Mouse (Mus musculus) macrophage (primary cell): ENCODE data around the gene Isy1. TPM values are rescaled to one million over a fixed set of nuclear protein-coding genes. Genes with fewer than 3 reads are reported as not detected.
A peak's percentile ranks its signal among the peaks of the same experiment; 100 is the strongest.

Experiments
- H3K27ac ChIP-seq: fragments of 350-480 bp; formaldehyde crosslinking; 2 replicates; pipeline ENCODE4 v1.9.0; 2021
- H3K36me3 ChIP-seq: fragments of 350-480 bp; formaldehyde crosslinking; 2 replicates; pipeline ENCODE4 v1.9.0; 2021; ENCODE audit errors: inconsistent target
- H3K4me3 ChIP-seq: fragments of 350-480 bp; formaldehyde crosslinking; 2 replicates; pipeline ENCODE4 v1.9.0; 2021; ENCODE audit errors: inconsistent target
- H3K79me2 ChIP-seq: fragments of 350-480 bp; formaldehyde crosslinking; 2 replicates; pipeline ENCODE4 v1.9.0; 2021; ENCODE audit errors: inconsistent target
- WGBS: methylation state at CpG from one replicate; pipeline ENCODE4 v1.1.7; 2026; ENCODE audit warnings: inconsistent platforms; ENCODE audit not compliant: missing documents; 5-methylcytosine and 5-hydroxymethylcytosine counted together
- polyA plus RNA-seq: library from polyadenylated mRNA; stranded (reverse); fragments of 250-400 nt; gene quantifications from 3 replicates; pipeline ENCODE4 v1.2.4, GENCODE M21; 2018; ENCODE audit warnings: inconsistent platforms

Gene Isy1
- polyA plus RNA-seq, 1 experiment from 2014 or later = 55.1 TPM

- 82% methylated on average over 7 of the region's 7 CpGs for WGBS
- H3K4me3 ChIP-seq = no peak overlapping the region
- peaks cover 92% of the 10 kb centered on the region for H3K79me2 ChIP-seq
- 0 out of 2 replicates have a peak overlapping the region, but pooled peaks have one; percentile 4 for H3K27ac ChIP-seq
- no peaks in the 10 kb centered on the region; the same call in 1 of the 2 replicates for H3K36me3 ChIP-seq
These were observed 33.7 kb downstream of the Isy1 start for GRCm38 (mm10) chr6:87804886-87805285.

- H3K36me3 ChIP-seq = no peaks in the 10 kb centered on the region; the same call in 1 of the 2 replicates
- H3K27ac ChIP-seq = 0 out of 2 replicates have a peak overlapping the region, but pooled peaks have one; percentile 4
- H3K4me3 ChIP-seq = no peak overlapping the region
- H3K79me2 ChIP-seq = peaks cover 96% of the 10 kb centered on the region
- 67% methylated on average over 1 of the region's 1 CpGs for WGBS
These were observed 34.6 kb downstream of the Isy1 start for GRCm38 (mm10) chr6:87804036-87804435.

DNA sequence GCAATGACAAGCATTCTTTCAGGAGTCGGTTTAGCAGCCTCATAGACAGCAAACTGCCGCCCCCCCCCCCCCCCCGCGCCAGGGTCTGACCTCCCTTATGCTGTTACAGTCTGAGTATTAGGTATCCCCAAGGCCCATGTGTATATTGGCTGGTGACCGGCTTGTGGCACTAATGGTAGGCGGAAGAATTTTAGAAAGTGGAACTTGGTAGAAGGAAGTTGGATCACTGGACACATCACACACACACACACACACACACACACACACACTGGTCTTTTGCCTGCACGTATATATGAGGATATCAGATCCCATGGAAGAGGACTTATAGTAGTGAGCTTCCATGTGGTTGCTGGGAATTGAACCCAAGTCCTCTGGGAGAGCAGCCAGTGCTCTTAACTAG lies 36.1 kb downstream of the Isy1 start:
- 52% methylated on average over 4 of the region's 7 CpGs for WGBS
- H3K36me3 ChIP-seq = no peaks in the 10 kb centered on the region; the same call in 1 of the 2 replicates
- peaks cover 96% of the 10 kb centered on the region for H3K79me2 ChIP-seq
- H3K27ac ChIP-seq = no peak overlapping the region
- no peak overlapping the region for H3K4me3 ChIP-seq

DNA sequence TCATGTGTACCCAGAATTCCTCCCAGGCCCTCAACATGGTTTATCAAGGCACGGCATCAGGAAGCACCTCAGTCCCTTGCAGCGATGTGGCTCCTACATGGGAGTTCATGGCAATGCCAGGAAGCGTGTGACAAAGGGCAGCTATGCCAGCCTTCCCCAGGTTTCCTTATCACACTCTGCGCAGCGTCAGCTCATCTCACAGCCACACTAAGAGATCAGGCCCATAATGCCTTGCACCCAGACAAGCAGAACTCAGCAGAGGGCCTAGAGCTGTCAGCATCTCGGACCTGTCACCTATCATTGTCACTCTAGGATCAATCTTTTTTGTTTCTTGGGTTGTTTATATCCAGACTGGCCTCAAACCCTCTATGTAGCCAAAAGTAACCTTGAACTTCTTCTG lies 39.0 kb downstream of the Isy1 start:
- H3K4me3 ChIP-seq = no peak overlapping the region
- peaks cover 95% of the 10 kb centered on the region for H3K79me2 ChIP-seq
- H3K27ac ChIP-seq = no peak overlapping the region
- peaks cover 3% of the 10 kb centered on the region; the same call in 1 of the 2 replicates for H3K36me3 ChIP-seq
- WGBS = 96% methylated on average over 6 of the region's 6 CpGs

- no peak overlapping the region for H3K4me3 ChIP-seq
- peaks cover 72% of the 10 kb centered on the region for H3K79me2 ChIP-seq
- 85% methylated on average over 2 of the region's 2 CpGs for WGBS
- no peak overlapping the region for H3K27ac ChIP-seq
- H3K36me3 ChIP-seq = peaks cover 25% of the 10 kb centered on the region
These were observed 41.3 kb downstream of the Isy1 start for GRCm38 (mm10) chr6:87797321-87797720.

DNA sequence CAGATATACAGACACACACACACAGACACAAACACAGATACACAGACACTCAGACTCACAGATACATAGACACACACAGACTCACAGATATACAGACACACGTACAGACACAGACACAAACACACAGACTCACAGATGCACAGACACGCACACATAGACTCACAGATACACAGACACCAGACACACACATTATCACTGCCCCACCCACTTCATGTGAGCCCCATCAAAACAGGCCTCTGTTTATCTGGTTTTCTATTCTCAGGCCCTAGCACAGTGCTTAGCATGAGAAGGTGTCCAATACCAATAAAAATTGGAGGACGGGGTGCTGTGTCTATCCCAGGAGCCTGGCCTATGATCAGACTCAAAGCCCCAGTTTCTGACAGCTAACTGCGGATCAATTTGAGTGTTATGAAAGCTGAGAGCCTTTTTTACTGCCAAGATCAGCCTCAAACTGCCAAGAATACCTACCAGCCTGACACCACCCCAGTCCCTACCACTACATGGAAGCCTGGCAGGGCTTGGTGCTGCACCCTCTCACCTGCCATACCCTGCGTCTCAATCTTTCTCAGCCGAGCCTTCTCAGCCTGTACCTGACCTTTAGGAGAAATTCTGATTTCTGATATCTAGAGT lies 42.2 kb downstream of the Isy1 start:
- no peak overlapping the region for H3K4me3 ChIP-seq

DNA sequence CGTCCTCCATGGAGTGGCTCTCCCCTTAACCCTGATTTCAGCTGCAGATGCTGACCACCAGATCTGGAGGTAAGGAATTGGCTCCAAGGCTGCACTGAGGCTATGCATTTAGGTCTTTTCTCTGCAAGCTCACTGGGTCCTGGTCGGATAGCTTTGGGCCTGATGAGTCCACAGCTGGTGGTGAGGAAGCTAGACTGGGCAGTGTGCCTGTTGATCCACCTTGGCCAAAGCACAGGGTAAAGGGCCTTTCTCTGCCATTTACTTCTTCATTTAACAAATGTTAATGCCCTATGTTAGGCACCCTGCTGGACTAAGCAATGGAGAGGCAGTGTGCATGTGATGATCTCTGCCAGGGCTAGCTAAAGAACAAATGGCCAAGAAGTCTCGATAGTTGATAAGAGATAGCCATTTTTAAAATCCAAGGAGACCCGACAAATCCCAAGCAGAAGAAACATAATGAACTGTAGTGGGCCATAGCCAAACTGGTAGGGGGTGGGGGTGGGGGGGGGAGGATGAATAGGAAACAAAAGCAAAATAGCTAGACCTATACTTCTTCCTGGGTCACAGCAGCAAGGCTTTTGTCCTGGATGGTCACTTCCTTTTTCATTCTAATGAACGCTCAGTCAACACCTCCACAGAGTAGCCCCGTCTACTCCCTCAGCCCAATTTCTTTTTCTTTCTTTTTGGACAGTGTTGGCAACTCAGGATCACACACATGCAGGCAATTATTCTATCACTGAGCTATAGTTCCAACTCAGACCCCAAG lies 43.0 kb downstream of the Isy1 start:
- no peak overlapping the region for H3K4me3 ChIP-seq
- WGBS = 80% methylated on average over 5 of the region's 6 CpGs
- H3K79me2 ChIP-seq = peaks cover 55% of the 10 kb centered on the region; the same call in 1 of the 2 replicates
- no peak overlapping the region for H3K27ac ChIP-seq
- peaks cover 41% of the 10 kb centered on the region for H3K36me3 ChIP-seq

More for the DNA sequence above, 42.2 kb downstream of the Isy1 start:
- 90% methylated on average over 6 of the region's 6 CpGs for WGBS
- Histone ChIP-seq H3K27ac (no peak overlapping the region), H3K79me2 (peaks cover 62% of the 10 kb centered on the region), H3K36me3 (peaks cover 33% of the 10 kb centered on the region)

DNA sequence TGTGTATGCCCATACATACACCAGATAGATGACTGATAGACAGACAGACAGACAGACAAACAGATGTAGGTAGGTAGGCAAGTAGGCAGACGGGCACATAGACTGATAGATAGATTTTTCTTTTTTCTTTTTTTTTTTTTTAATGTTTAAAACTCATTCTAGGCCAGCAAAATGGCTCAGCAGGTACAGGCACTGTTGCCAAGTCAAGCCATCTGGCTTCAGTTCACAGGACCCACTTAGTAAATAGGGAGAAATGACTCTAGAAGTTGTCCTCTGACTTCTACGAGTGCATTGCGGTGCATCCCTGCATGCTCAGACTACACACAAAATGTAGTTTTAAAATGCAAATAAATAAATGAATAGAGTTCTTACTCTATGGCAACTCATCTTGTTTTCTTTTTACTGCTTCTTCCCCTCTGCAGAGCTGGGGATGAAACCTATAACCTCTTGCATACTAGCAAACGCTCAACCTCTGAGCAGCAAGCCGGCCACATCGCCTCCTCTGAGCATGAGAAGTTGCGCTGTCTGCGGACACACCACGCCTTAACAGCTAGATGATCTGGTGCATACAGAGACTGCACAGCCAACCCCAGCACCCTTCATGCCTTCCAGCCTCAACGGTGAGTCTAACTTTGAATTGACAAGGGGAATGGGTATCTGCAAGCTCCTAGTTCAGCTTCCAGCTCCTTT lies 44.6 kb downstream of the Isy1 start:
- Histone ChIP-seq H3K36me3 (peaks cover 47% of the 10 kb centered on the region), H3K27ac (no peak overlapping the region), H3K4me3 (no peak overlapping the region), H3K79me2 (peaks cover 38% of the 10 kb centered on the region; the same call in 1 of the 2 replicates)
- 97% methylated on average over 10 of the region's 10 CpGs for WGBS

DNA sequence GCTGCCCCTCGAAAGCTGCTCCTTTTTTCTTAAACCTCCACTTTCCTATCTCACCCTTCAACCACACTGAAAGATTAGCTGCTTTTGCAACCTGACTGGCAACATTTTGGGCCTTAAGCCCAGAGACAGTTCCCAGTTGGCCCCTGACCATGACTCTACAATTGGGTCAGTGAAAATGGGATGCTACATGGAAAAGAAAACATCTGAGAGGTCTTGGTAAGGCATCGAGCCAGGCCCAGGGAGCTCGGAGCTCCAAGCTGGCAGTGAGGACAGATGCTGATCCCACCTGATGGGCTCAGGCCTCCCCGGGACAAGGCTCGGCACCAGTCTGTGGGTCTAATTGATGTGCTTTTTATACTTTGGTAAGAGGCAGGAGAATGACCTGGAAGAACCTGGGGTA lies 46.8 kb downstream of the Isy1 start:
- Histone ChIP-seq H3K27ac (no peak overlapping the region), H3K4me3 (no peak overlapping the region), H3K79me2 (peaks cover 17% of the 10 kb centered on the region; the same call in 1 of the 2 replicates), H3K36me3 (peaks cover 47% of the 10 kb centered on the region)
- 91% methylated on average over 5 of the region's 5 CpGs for WGBS

DNA sequence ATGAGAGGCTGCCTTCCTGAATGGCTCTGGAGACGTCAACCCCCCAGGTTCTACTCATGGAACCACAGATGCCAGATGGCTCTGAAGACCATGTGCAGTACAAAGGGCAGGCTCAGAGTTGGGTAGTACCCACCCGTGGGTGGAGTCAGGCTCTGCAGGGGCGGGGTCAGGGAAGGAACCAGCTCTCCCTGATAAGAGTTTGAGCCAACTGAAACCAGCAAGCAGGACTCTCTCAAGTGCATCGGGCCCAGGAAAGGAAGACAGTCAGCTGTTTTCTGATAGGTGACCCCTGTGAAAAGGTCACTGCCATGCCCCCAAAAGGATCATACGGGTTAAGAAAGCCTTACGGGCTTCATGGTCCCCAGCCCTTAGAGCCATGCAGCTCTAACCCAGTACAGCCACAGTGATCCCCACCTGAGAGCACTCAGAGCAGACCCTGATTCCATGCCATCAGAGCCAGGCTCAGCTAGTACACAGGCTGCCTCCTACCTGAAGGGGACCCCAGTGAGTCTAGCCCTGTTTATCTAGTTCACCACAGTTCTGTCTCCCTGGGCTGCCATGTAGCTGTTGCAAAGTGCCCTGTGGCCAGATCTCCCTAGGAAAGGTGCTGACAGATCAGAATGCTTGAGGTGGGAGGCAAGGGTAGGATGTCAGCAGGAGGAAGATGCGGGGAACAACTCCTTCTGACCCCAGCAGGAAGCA lies 47.7 kb downstream of the Isy1 start:
- Histone ChIP-seq H3K4me3 (no peak overlapping the region), H3K79me2 (peaks cover 8% of the 10 kb centered on the region; the same call in 1 of the 2 replicates), H3K36me3 (peaks cover 47% of the 10 kb centered on the region), H3K27ac (no peak overlapping the region)
- 55% methylated on average over 7 of the region's 7 CpGs for WGBS

DNA sequence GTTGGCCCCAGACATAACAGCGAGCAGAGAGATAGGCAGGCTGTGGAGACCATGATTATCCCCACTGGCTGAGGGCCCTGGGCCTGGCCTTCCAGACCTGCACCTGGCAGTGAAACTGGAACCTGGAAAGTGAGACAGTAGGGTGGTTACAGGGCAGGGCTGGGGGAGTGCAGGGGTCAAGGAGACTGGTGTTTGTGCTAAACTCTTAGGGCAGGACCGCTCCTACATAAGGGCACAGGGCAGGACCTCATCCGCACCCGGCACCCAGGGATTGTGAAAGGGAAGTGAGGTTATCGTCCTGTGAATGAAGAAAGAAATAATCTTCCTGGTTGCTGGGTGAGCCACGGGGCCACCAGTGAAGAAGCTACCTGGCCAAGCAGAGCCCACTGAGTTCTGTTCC lies 48.8 kb downstream of the Isy1 start:
- Histone ChIP-seq H3K79me2 (no peaks in the 10 kb centered on the region), H3K36me3 (peaks cover 47% of the 10 kb centered on the region), H3K4me3 (no peak overlapping the region), H3K27ac (no peak overlapping the region)
- WGBS = 60% methylated on average over 6 of the region's 6 CpGs

DNA sequence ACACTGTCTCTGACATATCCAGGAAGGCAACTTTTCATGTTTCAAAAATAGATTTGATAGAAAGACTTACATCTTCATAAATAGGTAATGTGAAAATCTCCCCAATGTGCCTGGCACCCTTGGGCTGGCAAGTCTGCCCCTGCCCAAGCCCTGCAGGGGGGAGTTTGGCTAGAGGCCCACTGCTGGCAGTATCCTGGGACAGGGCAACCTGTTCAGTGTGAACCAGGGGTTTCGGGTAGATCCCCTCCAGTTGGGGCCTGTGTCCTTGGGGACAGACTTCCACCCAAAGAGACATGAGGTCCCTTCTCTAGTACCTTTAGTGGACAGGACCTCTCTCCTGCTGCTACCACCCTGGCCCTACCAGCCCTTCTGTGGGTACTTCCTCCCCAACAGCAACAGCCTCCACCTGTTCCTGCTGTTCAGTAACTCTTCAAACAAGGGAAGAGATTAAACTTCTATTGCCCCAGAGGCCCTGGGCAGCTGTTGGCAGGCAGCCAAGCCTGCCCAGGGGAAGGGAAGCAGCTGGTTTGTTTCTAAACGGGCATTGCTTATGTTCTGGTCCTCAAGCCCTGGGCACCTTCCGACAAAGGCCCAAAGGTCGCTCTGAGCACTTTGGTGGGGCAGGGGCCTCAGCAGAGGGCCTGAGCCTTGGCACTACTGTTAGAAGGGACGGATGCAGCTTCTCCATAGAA lies 49.6 kb downstream of the Isy1 start:
- Histone ChIP-seq H3K79me2 (no peaks in the 10 kb centered on the region), H3K27ac (no peak overlapping the region), H3K36me3 (peaks cover 39% of the 10 kb centered on the region), H3K4me3 (no peak overlapping the region)
- WGBS = 23% methylated on average over 5 of the region's 5 CpGs

- WGBS = 94% methylated on average over 9 of the region's 9 CpGs
- Histone ChIP-seq H3K36me3 (peaks cover 33% of the 10 kb centered on the region), H3K79me2 (no peaks in the 10 kb centered on the region), H3K4me3 (no peak overlapping the region), H3K27ac (no peak overlapping the region)
These were observed 50.2 kb downstream of the Isy1 start for GRCm38 (mm10) chr6:87788266-87788895.
